Mouse (Mus musculus) CH12.LX (cell line): ENCODE data around the gene Mpz. TPM values are rescaled to one million over a fixed set of nuclear protein-coding genes. Genes with fewer than 3 reads are reported as not detected.

Experiments used
- DNase-seq: peaks from one replicate; pipeline ENCODE4 v3.0.0-alpha.2; 2013; ENCODE audit errors: extremely low read depth
- H3K27ac ChIP-seq: 2 replicates; pipeline ENCODE4 v1.5.1; 2012; ENCODE audit warnings: low read depth, mild to moderate bottlenecking, control low read depth, moderate library complexity; ENCODE audit not compliant: insufficient read depth
- H3K27me3 ChIP-seq: replicated peaks from 2 replicates; pipeline ENCODE3; 2012; ENCODE audit warnings: inconsistent platforms
- H3K36me3 ChIP-seq, 2 experiments: replicated peaks in 1 of 2; 2 replicates each; pipeline versions ENCODE3 to v1.6.1; 2012; ENCODE audit warnings: inconsistent platforms in 1 of 2, low read length in 1 of 2, mild to moderate bottlenecking in 1 of 2, mixed read lengths in 1 of 2, moderate library complexity in 1 of 2; ENCODE audit not compliant: control insufficient read depth in 1 of 2, insufficient read depth in 1 of 2
- H3K4me1 ChIP-seq, 2 experiments: 2 replicates each; pipeline ENCODE4 v1.6.1; 2012; ENCODE audit warnings: inconsistent platforms in 1 of 2, moderate library complexity in 1 of 2; ENCODE audit not compliant: insufficient read depth in 2 of 2, control insufficient read depth in 1 of 2
- H3K4me2 ChIP-seq: 2 replicates; pipeline ENCODE4 v1.6.1; 2012; ENCODE audit warnings: low read depth, mild to moderate bottlenecking, control low read depth; ENCODE audit not compliant: poor library complexity, insufficient read depth, severe bottlenecking
- H3K4me3 ChIP-seq, 3 experiments: fragments of 150-350 bp in 1 of 3; sonication (generic) in 1 of 3; replicated peaks in 1 of 3; 2 replicates each; pipeline versions ENCODE3 to v1.5.1; 2011 to 2012; ENCODE audit warnings: low read depth in 2 of 3, low read length in 2 of 3, mild to moderate bottlenecking in 2 of 3, moderate library complexity in 2 of 3, control low read depth in 1 of 3, improper control_type of control experiment in 1 of 3, inconsistent platforms in 1 of 3, mixed read lengths in 1 of 3; ENCODE audit not compliant: poor library complexity in 1 of 3
- H3K79me2 ChIP-seq: replicated peaks from 2 replicates; pipeline ENCODE4 v1.6.1; 2012; ENCODE audit warnings: mild to moderate bottlenecking, moderate library complexity; ENCODE audit not compliant: control insufficient read depth, poor library complexity, insufficient read depth, severe bottlenecking; ENCODE audit errors: extremely low read depth
- H3K9ac ChIP-seq: 2 replicates; pipeline ENCODE4 v1.6.1; 2012; ENCODE audit warnings: low read depth, mild to moderate bottlenecking, control low read depth, moderate library complexity; ENCODE audit not compliant: insufficient read depth
- H3K9me3 ChIP-seq: replicated peaks from 2 replicates; pipeline ENCODE3; 2012; ENCODE audit warnings: low read length, inconsistent platforms, mixed read lengths
- ELF1 ChIP-seq: IDR thresholded peaks from 2 replicates; pipeline ENCODE4 v1.6.1; 2014; ENCODE audit warnings: low read depth, mild to moderate bottlenecking, inconsistent platforms, low read length, improper control_type of control experiment
- EP300 ChIP-seq: IDR thresholded peaks from 2 replicates; pipeline ENCODE4 v1.6.1; 2011; ENCODE audit warnings: low read length, improper control_type of control experiment
- GABPA ChIP-seq: IDR thresholded peaks from 2 replicates; pipeline ENCODE4 v1.6.1; 2012; ENCODE audit warnings: low read depth, low read length, improper control_type of control experiment, inconsistent platforms; ENCODE audit not compliant: insufficient replicate concordance
- JUN ChIP-seq: IDR thresholded peaks from 2 replicates; pipeline ENCODE4 v1.6.1; 2011; ENCODE audit warnings: low read depth, mild to moderate bottlenecking, low read length, improper control_type of control experiment, moderate library complexity; ENCODE audit not compliant: insufficient read depth
- JUND ChIP-seq: conservative IDR thresholded peaks from 2 replicates; pipeline ENCODE4 v1.6.1; 2011; ENCODE audit warnings: low read depth, low read length, improper control_type of control experiment
- KAT2A ChIP-seq: IDR thresholded peaks from 2 replicates; pipeline ENCODE4 v1.6.1; 2012; ENCODE audit warnings: low read length, improper control_type of control experiment, inconsistent platforms; ENCODE audit not compliant: insufficient replicate concordance
- MAFK ChIP-seq: IDR thresholded peaks from 2 replicates; pipeline ENCODE4 v1.6.1; 2011; ENCODE audit warnings: low read length, improper control_type of control experiment; ENCODE audit not compliant: insufficient replicate concordance
- MAZ ChIP-seq: IDR thresholded peaks from 2 replicates; pipeline ENCODE4 v1.6.1; 2012; ENCODE audit warnings: low read depth, mild to moderate bottlenecking, inconsistent platforms, low read length, improper control_type of control experiment, moderate library complexity
- MEF2A ChIP-seq: IDR thresholded peaks from 2 replicates; pipeline ENCODE4 v1.6.1; 2014; ENCODE audit warnings: low read depth, mild to moderate bottlenecking, inconsistent platforms, low read length, improper control_type of control experiment, borderline replicate concordance
- MXI1 ChIP-seq: IDR thresholded peaks from 2 replicates; pipeline ENCODE4 v1.6.1; 2011; ENCODE audit warnings: mild to moderate bottlenecking, low read depth, low read length, improper control_type of control experiment
- MYC ChIP-seq: IDR thresholded peaks from 2 replicates; pipeline ENCODE4 v1.6.1; 2011; ENCODE audit warnings: low read depth, mild to moderate bottlenecking, improper control_type of control experiment, low read length
- NELFE ChIP-seq: IDR thresholded peaks from 2 replicates; pipeline ENCODE4 v1.6.1; 2011; ENCODE audit warnings: low read depth, low read length, improper control_type of control experiment
- PAX5 ChIP-seq: IDR thresholded peaks from 2 replicates; pipeline ENCODE4 v1.6.1; 2012; ENCODE audit warnings: low read length, inconsistent platforms, mixed read lengths
- POLR2A ChIP-seq: IDR thresholded peaks from 2 replicates; pipeline ENCODE4 v1.6.1; 2011; ENCODE audit warnings: low read depth, mild to moderate bottlenecking, improper control_type of control experiment, low read length
- POLR2AphosphoS2 ChIP-seq: IDR thresholded peaks from 2 replicates; pipeline ENCODE4 v1.6.1; 2011; ENCODE audit warnings: low read depth, low read length, improper control_type of control experiment
- RAD21 ChIP-seq: IDR thresholded peaks from 2 replicates; pipeline ENCODE4 v1.6.1; 2011; ENCODE audit warnings: low read depth, mild to moderate bottlenecking, low read length, improper control_type of control experiment, moderate library complexity
- RCOR1 ChIP-seq: conservative IDR thresholded peaks from 2 replicates; pipeline ENCODE4 v1.6.1; 2012; ENCODE audit warnings: low read depth, mild to moderate bottlenecking, inconsistent platforms, low read length, improper control_type of control experiment
- SIN3A ChIP-seq: IDR thresholded peaks from 2 replicates; pipeline ENCODE4 v1.6.1; 2012; ENCODE audit warnings: low read length, improper control_type of control experiment, inconsistent platforms
- SMC3 ChIP-seq: IDR thresholded peaks from 2 replicates; pipeline ENCODE4 v1.6.1; 2011; ENCODE audit warnings: low read depth, low read length, improper control_type of control experiment
- TBP ChIP-seq: conservative IDR thresholded peaks from 2 replicates; pipeline ENCODE4 v1.6.1; 2011; ENCODE audit warnings: low read depth, low read length, improper control_type of control experiment
- TCF12 ChIP-seq: IDR thresholded peaks from 2 replicates; pipeline ENCODE4 v1.6.1; 2014; ENCODE audit warnings: low read depth, mild to moderate bottlenecking, inconsistent platforms, low read length, improper control_type of control experiment
- UBTF ChIP-seq: IDR thresholded peaks from 2 replicates; pipeline ENCODE4 v1.6.1; 2012; ENCODE audit warnings: low read depth, mild to moderate bottlenecking, inconsistent platforms, low read length, improper control_type of control experiment, moderate library complexity
- USF1 ChIP-seq: IDR thresholded peaks from 2 replicates; pipeline ENCODE4 v1.6.1; 2014; ENCODE audit warnings: low read depth, mild to moderate bottlenecking, inconsistent platforms, low read length, improper control_type of control experiment
- USF2 ChIP-seq: conservative IDR thresholded peaks from 2 replicates; pipeline ENCODE4 v1.6.1; 2011; ENCODE audit warnings: low read depth, low read length, improper control_type of control experiment
- ZMIZ1 ChIP-seq: IDR thresholded peaks from 2 replicates; pipeline ENCODE4 v1.6.1; 2012; ENCODE audit warnings: low read depth, mild to moderate bottlenecking, inconsistent platforms, low read length, improper control_type of control experiment
- dilution Hi-C: fragments of 300-500 bp; cut with MboI; formaldehyde crosslinking; loops from 2 replicates; pipeline ENCODE4 v1.14.3; 2020; ENCODE audit warnings: low sequenced_read_pairs; ENCODE audit not compliant: extremely low pct_unique_long_range_greater_than_20kb, extremely low pct_ligation_motif_present
- in situ Hi-C: fragments of 300-500 bp; cut with MboI; formaldehyde crosslinking; loops from 3 replicates; pipeline ENCODE4 v1.14.3; 2019; ENCODE audit warnings: low sequenced_read_pairs, low pct_ligation_motif_present, low pct_unique_long_range_greater_than_20kb, mixed read lengths
- polyA plus RNA-seq: library from polyadenylated mRNA; unstranded; fragments of >175 nt; gene quantifications from 2 replicates; pipeline ENCODE4 v1.2.1, GENCODE M21; 2012; ENCODE audit warnings: low read depth; ENCODE audit not compliant: insufficient read length
- total RNA-seq, 2 experiments: library from RNA; depleted of rRNA; stranded (reverse); fragments of 300-350 nt in 1 of 2; fragments of >200 nt in 1 of 2; gene quantifications; 2 replicates each; pipeline ENCODE4 v1.2.3; 2012 to 2014

Gene Mpz
- total and polyA plus RNA-seq, 3 experiments = 0.21 to 0.49 TPM; not detected in 1

- TF ChIP-seq USF1 = no peak
- TF ChIP-seq NELFE = no peak
- TF ChIP-seq RCOR1 = no peak
- TF ChIP-seq POLR2AphosphoS2 = no peak
- TF ChIP-seq JUND = no peak
- no peak for TF ChIP-seq MXI1
- TF ChIP-seq RAD21 = no peak
- TF ChIP-seq POLR2A = no peak
- Histone ChIP-seq H3K9me3 (no peaks in the 10 kb centered on the region), H3K4me3 (no peak overlapping the region), H3K4me2 (no peak overlapping the region), H3K27me3 (no peaks in the 10 kb centered on the region), H3K27ac (no peak overlapping the region), H3K4me1 (peaks cover 7 to 15% of the 10 kb centered on the region in 2 experiments), H3K9ac (no peak overlapping the region), H3K79me2 (no peaks in the 10 kb centered on the region), H3K36me3 (peaks cover 11 to 29% of the 10 kb centered on the region in 2 experiments)
- dilution Hi-C loops = no loop called here
- in situ Hi-C loops = no loop called here
- DNase-seq = no peak
These were observed 26.1 kb upstream of the Mpz start for GRCm38 (mm10) chr1:171124398-171124797.

- Histone ChIP-seq H3K4me1 (no peaks in the 10 kb centered on the region), H3K79me2 (no peaks in the 10 kb centered on the region), H3K36me3 (peaks cover 26 to 73% of the 10 kb centered on the region in 2 experiments), H3K4me2 (no peak overlapping the region), H3K4me3 (no peak overlapping the region), H3K9ac (no peak overlapping the region), H3K27ac (no peak overlapping the region), H3K27me3 (no peaks in the 10 kb centered on the region), H3K9me3 (no peaks in the 10 kb centered on the region)
- in situ Hi-C loops (no loop called here), dilution Hi-C loops (no loop called here)
- no peak for DNase-seq
- no peak for TF ChIP-seq MYC
- TF ChIP-seq SIN3A = no peak
- no peak for TF ChIP-seq ELF1
- no peak for TF ChIP-seq UBTF
- TF ChIP-seq NELFE = no peak
- no peak for TF ChIP-seq JUN
- TF ChIP-seq ZMIZ1 = no peak
- TF ChIP-seq TBP = no peak
- no peak for TF ChIP-seq SMC3
- TF ChIP-seq EP300 = no peak
- no peak for TF ChIP-seq MAZ
- TF ChIP-seq USF2 = no peak
- TF ChIP-seq KAT2A = no peak
- no peak for TF ChIP-seq MEF2A
- no peak for TF ChIP-seq TCF12
- TF ChIP-seq PAX5 = no peak
- no peak for TF ChIP-seq GABPA
- TF ChIP-seq USF1 = no peak
- no peak for TF ChIP-seq MAFK
- no peak for TF ChIP-seq POLR2AphosphoS2
These were observed 21.3 kb upstream of the Mpz start for GRCm38 (mm10) chr1:171129251-171129650.
